Mouse (Mus musculus) embryonic facial prominence, embryonic 15.5 days (tissue): ENCODE results near the gene Slc5a5. TPM values are rescaled to one million over a fixed set of nuclear protein-coding genes. Genes with fewer than 3 reads are reported as not detected.
"Not testable (repeated sequence)": the region's sequence is repeated elsewhere in the genome, so short reads cannot be mapped to it uniquely, and the experiment has no call there.

Experiments
- ATAC-seq: fragments of 200-750 bp; cut with Nextera tagmentation; 2 replicates; pipeline ENCODE4 v1.8.0; 2017; ENCODE audit warnings: low read depth, moderate TSS enrichment; ENCODE audit not compliant: insufficient number of reproducible peaks, low FRiP score, low TSS enrichment
- H3K27ac ChIP-seq: fragments of 300-500 bp; sonication (generic); replicated peaks from 2 replicates; pipeline ENCODE4 v1.5.1; 2015; ENCODE audit warnings: mild to moderate bottlenecking, inconsistent platforms
- H3K27me3 ChIP-seq: fragments of 300-500 bp; sonication (generic); 2 replicates; pipeline ENCODE4 v1.6.1; 2015; ENCODE audit warnings: inconsistent platforms
- H3K36me3 ChIP-seq: fragments of 300-500 bp; sonication (generic); 2 replicates; pipeline ENCODE4 v1.6.1; 2015; ENCODE audit warnings: mild to moderate bottlenecking, inconsistent platforms
- H3K4me1 ChIP-seq: fragments of 300-500 bp; sonication (generic); 2 replicates; pipeline ENCODE4 v1.6.1; 2015; ENCODE audit warnings: inconsistent platforms
- H3K4me2 ChIP-seq: fragments of 300-500 bp; sonication (generic); replicated peaks from 2 replicates; pipeline ENCODE4 v1.6.1; 2015; ENCODE audit warnings: mild to moderate bottlenecking, inconsistent platforms
- H3K4me3 ChIP-seq: fragments of 300-500 bp; sonication (generic); replicated peaks from 2 replicates; pipeline ENCODE4 v1.5.1; 2015; ENCODE audit warnings: mild to moderate bottlenecking, inconsistent platforms
- H3K9ac ChIP-seq: fragments of 300-500 bp; sonication (generic); 2 replicates; pipeline ENCODE4 v1.6.1; 2015; ENCODE audit warnings: inconsistent platforms
- H3K9me3 ChIP-seq: fragments of 300-500 bp; sonication (generic); replicated peaks from 2 replicates; pipeline ENCODE4 v1.6.1; 2016; ENCODE audit warnings: inconsistent platforms
- WGBS: fragments of 180-500 bp; shearing (Covaris S2); methylation state at CpG from one replicate; pipeline ENCODE4 v1.1.7; 2015; 5-methylcytosine and 5-hydroxymethylcytosine counted together
- polyA plus RNA-seq: library from polyadenylated mRNA; unstranded; fragments of >200 nt; fragmentation: Nextera tagmentation; extraction: Ambion mirVana; gene quantifications from 2 replicates; pipeline ENCODE4 v1.2.1, GENCODE M21; 2015

The Slc5a5 gene
- polyA plus RNA-seq, 1 experiment from 2014 or later: 0.64 TPM

DNA sequence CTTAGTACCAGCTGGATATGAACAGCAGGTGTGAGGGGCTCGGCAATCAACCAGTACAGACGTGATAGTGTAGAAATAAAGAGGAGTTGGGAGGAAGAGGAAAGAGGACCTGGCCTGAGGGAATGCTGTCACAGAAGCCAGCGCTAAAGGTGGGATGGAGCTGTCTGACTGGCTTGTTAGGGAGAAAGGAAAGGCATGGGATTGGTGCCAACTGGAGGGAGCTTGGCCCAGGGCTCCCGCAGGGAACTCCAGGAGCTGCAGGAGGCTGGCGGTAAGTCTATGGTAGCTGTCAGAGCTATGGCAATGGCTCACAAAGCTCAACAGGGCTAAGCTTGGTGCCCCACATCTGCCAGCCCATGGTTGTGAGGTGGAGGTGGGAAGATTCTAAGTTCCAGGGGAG, 9.7 kb upstream of the Slc5a5 start:
- Histone ChIP-seq H3K4me1 (peaks cover 22% of the 10 kb centered on the region), H3K36me3 (no peaks in the 10 kb centered on the region), H3K27ac (no peak overlapping the region), H3K4me3 (no peak overlapping the region), H3K27me3 (0 out of 2 replicates have a peak, but pooled peaks cover 3% of the 10 kb centered on the region), H3K4me2 (no peak overlapping the region), H3K9ac (no peak overlapping the region), H3K9me3 (no peaks in the 10 kb centered on the region)
- WGBS: 26% methylated on average over 5 of the region's 5 CpGs
- ATAC-seq: no peak

- H3K4me1 ChIP-seq: peaks cover 21% of the 10 kb centered on the region
- H3K27ac ChIP-seq: no peak overlapping the region
- no peak overlapping the region for H3K9ac ChIP-seq
- H3K4me3 ChIP-seq: no peak overlapping the region
- no peaks in the 10 kb centered on the region for H3K36me3 ChIP-seq
- no peaks in the 10 kb centered on the region for H3K9me3 ChIP-seq
- H3K27me3 ChIP-seq: 0 out of 2 replicates have a peak, but pooled peaks cover 3% of the 10 kb centered on the region
- ATAC-seq: no peak
- no peak overlapping the region for H3K4me2 ChIP-seq
- WGBS: 84% methylated on average over 2 of the region's 2 CpGs
These were observed 8.4 kb upstream of the Slc5a5 start for GRCm38 (mm10) chr8:70900872-70901387.

DNA sequence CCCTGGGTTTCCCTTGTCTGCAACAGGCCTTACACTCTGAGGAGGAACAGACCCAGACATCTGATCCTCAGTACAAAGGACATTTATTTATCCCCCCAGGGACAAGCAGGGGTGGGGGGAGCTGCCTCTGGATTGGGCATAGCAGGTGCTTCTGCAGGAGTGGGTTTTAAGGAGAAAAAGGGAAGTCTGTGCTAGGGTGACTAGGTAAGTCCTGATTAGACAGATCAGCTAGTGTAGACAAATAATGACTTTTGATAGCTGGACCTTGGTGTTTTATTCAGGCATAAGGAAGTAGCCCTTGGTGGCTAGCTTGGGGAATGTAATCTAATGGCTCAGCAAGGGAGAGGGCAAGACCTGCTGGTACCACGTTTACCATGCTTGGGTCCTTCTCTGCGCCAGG, 6.7 kb upstream of the Slc5a5 start:
- H3K4me1 ChIP-seq: peaks cover 19% of the 10 kb centered on the region
- 78% methylated on average over 2 of the region's 2 CpGs for WGBS
- peaks cover 10% of the 10 kb centered on the region for H3K27me3 ChIP-seq
- no peak overlapping the region for H3K27ac ChIP-seq
- H3K9ac ChIP-seq: no peak overlapping the region
- H3K4me2 ChIP-seq: no peak overlapping the region
- ATAC-seq: no peak
- no peaks in the 10 kb centered on the region for H3K9me3 ChIP-seq
- no peak overlapping the region for H3K4me3 ChIP-seq
- peaks cover 15% of the 10 kb centered on the region for H3K36me3 ChIP-seq

- peak overlapping the region; percentile 94; the same call in 1 of the 2 replicates for H3K27ac ChIP-seq
These were observed 6.2 kb upstream of the Slc5a5 start for GRCm38 (mm10) chr8:70898661-70899198.

DNA sequence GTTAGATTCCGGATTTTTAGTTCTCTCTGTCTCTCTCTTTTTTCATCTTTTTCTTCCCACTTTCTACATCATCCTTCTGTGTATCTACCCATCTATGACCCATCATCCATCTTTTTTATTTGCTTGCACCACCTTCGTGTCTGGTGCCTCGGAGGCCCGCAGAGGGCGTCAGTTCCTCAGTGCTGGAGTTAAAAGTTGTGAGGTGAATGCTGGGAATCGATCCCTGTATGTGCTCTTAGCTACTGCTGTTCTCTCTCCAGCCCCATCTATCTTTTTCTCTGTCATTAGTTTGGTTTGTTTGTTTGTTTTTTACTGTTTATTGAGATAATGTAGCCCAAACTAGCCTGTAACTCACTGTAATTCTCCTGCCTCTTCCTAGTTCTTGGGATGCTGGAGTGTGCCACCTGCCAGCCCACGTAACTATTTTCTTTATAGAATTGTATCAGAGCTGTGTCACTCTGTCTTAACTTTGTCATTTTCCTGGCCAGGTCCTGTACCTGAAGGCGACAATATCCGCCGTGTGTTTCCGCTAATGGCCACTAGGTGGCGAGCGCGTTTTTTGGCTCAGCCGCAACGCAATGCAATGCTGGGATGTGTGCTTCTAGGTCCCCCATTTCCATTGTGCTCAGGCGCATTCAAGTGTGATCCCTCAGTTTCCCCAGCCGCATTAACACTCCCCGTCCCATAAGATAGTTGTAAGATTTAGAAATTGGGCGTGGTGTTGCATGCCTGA, 5.3 kb upstream of the Slc5a5 start:
- ATAC-seq: peak; percentile 12
- Histone ChIP-seq H3K4me1 (peaks cover 23% of the 10 kb centered on the region), H3K4me3 (peak overlapping the region; percentile 95), H3K27ac (peak overlapping the region; percentile 94), H3K9ac (peak overlapping the region; percentile 74), H3K4me2 (peak overlapping the region; percentile 73), H3K36me3 (peaks cover 20% of the 10 kb centered on the region), H3K27me3 (peaks cover 21% of the 10 kb centered on the region), H3K9me3 (no peaks in the 10 kb centered on the region)
- under 1% methylated on average over 20 of the region's 20 CpGs for WGBS

More at GRCm38 (mm10) chr8:70898661-70899198, 6.2 kb upstream of the Slc5a5 start:
- Histone ChIP-seq H3K9ac (no peak overlapping the region), H3K36me3 (peaks cover 20% of the 10 kb centered on the region), H3K4me2 (peak overlapping the region; percentile 73; the same call in 1 of the 2 replicates), H3K4me1 (peaks cover 19% of the 10 kb centered on the region), H3K27me3 (peaks cover 12% of the 10 kb centered on the region), H3K4me3 (peak overlapping the region; percentile 95; the same call in 1 of the 2 replicates), H3K9me3 (no peaks in the 10 kb centered on the region)
- no peak for ATAC-seq
- WGBS: 25% methylated on average over 2 of the region's 2 CpGs

DNA sequence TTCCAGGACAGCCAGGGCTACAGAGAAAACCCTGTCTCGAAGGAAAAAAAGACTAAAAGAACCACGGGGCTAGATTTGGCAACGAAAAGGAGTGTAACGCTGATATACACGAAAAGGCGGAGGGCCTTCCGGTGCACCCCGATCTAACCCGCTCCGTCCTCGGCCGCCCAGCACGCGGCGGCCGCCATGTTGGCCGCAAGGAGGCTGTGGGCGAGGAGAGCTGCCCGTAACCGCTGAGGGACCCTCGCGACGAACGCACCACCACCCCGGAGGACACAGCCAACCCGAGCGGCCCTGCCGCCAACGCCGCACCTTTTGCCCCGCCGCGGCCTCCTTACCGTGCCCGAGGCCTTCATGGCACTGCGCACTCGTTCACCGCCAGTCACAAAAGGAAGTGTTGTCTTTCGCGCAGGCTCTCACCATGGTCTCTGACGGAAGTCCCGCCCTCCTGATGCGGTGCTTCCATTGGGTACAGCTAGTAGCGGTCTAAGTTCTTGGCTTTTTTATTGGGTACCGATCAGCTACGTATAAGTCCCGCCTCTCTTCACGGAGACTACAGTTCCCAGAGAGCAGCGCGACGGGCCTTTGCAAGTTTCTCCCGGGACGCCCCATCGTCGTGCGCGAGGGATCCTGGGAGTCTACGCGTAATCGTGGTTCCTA, 4.6 kb upstream of the Slc5a5 start, which contains the start of gene Rpl18a:
TSS of gene Rpl18a (minus strand) at position 392 of the 660 bp plus-strand sequence.
- H3K9ac ChIP-seq: peak within 1 kb of the TSS; percentile 88
- peak within 1 kb of the TSS; percentile 89 for H3K4me2 ChIP-seq
- ATAC-seq: peak; percentile 98
- peak within 1 kb of the TSS; percentile 94 for H3K27ac ChIP-seq
- under 1% methylated on average over 60 of the region's 60 CpGs for WGBS
- peaks cover 20% of the 10 kb centered on the region for H3K36me3 ChIP-seq
- H3K9me3 ChIP-seq: no peaks in the 10 kb centered on the region
- peaks cover 28% of the 10 kb centered on the region for H3K27me3 ChIP-seq
- peaks cover 30% of the 10 kb centered on the region for H3K4me1 ChIP-seq
- H3K4me3 ChIP-seq: peak within 1 kb of the TSS; percentile 95

DNA sequence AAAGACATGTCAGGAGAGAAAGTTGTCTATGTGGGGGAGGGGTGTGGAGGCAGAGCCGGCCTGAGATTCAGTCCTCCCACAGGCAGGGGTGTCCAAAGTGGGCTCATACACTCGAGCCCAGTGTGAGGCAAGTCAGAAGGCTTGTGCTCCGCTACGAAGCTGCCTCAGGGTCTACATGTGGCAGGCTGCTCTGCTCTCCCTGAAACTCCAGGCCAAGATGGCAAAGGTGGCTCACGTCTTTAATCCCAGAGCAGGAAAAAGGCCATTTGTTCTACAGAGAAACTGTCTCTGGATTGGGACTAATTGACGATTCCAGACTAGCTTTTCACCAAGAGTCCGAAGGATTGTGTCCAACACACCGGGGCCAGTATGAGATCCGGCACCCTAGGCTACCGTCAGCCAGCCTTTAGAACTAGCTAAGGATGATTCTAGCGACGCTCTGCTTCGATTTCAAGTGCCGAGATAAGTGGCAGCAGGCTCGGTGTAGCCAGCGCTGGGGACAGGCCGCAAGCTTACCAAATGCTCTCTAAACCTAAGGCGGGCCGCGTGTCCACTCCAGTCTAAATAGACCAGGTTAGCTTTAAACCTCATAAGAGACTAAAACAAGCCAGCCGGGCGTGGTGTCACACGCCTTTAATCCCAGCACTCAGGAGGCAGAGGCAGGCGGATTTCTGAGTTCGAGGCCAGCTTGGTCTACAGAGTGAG, 3.9 kb upstream of the Slc5a5 start:
- H3K9me3 ChIP-seq: no peaks in the 10 kb centered on the region
- peak overlapping the region; percentile 95 for H3K4me3 ChIP-seq
- ATAC-seq: no peak
- H3K36me3 ChIP-seq: peaks cover 20% of the 10 kb centered on the region
- peak overlapping the region; percentile 81; the same call in 1 of the 2 replicates for H3K27ac ChIP-seq
- H3K27me3 ChIP-seq: peaks cover 35% of the 10 kb centered on the region
- H3K4me1 ChIP-seq: peaks cover 37% of the 10 kb centered on the region
- WGBS: 3% methylated on average over 25 of the region's 25 CpGs
- H3K9ac ChIP-seq: peak overlapping the region; percentile 88
- peak overlapping the region; percentile 89 for H3K4me2 ChIP-seq

- H3K27ac ChIP-seq, ATAC-seq, H3K9me3 ChIP-seq: not testable (repeated sequence)
- Histone ChIP-seq H3K9ac (peak overlapping the region; percentile 88), H3K4me3 (peak overlapping the region; percentile 95), H3K36me3 (peaks cover 20% of the 10 kb centered on the region), H3K4me2 (peak overlapping the region; percentile 89), H3K27me3 (peaks cover 42% of the 10 kb centered on the region), H3K4me1 (peaks cover 42% of the 10 kb centered on the region)
- WGBS: 80% methylated on average over 24 of the region's 24 CpGs
These were observed 3.2 kb upstream of the Slc5a5 start for GRCm38 (mm10) chr8:70895571-70896259.

DNA sequence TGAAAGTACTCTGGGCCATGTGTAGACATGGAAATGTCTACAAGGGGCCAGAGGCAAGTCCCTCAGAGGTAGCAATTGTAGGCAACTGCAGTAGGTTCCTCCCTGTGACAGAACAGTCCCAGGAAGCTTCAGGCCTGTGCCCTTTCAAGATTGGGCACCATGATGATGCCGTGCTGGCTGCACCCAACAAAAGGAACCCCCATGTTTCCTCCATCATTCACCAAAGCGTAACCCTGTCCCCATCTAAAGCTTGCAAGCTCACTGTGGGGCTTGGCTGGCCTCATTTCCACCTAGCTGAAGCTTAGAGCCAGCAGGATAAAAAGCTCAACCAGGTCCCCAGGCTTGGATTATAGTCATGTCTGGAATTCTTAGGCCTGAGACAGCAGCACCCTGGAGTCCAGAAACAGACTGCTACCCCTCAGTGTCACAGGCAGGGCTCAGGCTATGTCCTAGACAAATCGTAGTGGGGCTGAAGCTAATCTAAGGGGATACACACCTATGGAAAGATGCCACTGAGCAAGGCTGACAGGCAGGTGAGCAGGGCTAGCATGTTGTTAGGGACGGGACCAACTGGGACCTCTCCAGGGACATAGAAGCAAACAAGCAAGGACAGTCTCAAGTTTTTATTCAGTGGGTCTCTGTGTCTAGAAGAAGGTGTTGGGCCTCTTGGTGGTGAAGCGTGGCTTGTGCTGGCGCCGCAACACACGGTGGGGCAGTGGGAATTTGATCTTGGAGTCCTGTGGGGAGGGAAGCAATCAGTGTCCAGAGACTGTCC, 2.4 kb upstream of the Slc5a5 start:
- WGBS: 89% methylated on average over 8 of the region's 8 CpGs
- Histone ChIP-seq H3K27ac (no peak overlapping the region), H3K4me1 (peaks cover 42% of the 10 kb centered on the region), H3K4me2 (no peak overlapping the region), H3K36me3 (peaks cover 20% of the 10 kb centered on the region), H3K9ac (no peak overlapping the region), H3K27me3 (peaks cover 49% of the 10 kb centered on the region), H3K4me3 (no peak overlapping the region), H3K9me3 (no peaks in the 10 kb centered on the region)
- no peak for ATAC-seq

- no peak overlapping the region for H3K9ac ChIP-seq
- H3K4me2 ChIP-seq: no peak overlapping the region
- no peak overlapping the region for H3K4me3 ChIP-seq
- peaks cover 42% of the 10 kb centered on the region for H3K4me1 ChIP-seq
- 66% methylated on average over 2 of the region's 2 CpGs for WGBS
- H3K9me3 ChIP-seq: no peaks in the 10 kb centered on the region
- no peak overlapping the region for H3K27ac ChIP-seq
- H3K27me3 ChIP-seq: peaks cover 49% of the 10 kb centered on the region
- no peak for ATAC-seq
- peaks cover 20% of the 10 kb centered on the region for H3K36me3 ChIP-seq
These were observed 1.8 kb upstream of the Slc5a5 start for GRCm38 (mm10) chr8:70894385-70894720.
